Mouse (Mus musculus) erythroblast, embryonic 14.5 days (primary cell): ENCODE measurements around the gene Tenm4.

Experiments
- GATA1 ChIP-seq: IDR thresholded peaks from 2 replicates; pipeline ENCODE4 v1.6.1; 2012; ENCODE audit warnings: low read length, inconsistent platforms, mixed read lengths
- TAL1 ChIP-seq: IDR thresholded peaks from 3 replicates; pipeline ENCODE4 v1.6.1; 2012; ENCODE audit warnings: low read length, inconsistent platforms, mixed read lengths

DNA sequence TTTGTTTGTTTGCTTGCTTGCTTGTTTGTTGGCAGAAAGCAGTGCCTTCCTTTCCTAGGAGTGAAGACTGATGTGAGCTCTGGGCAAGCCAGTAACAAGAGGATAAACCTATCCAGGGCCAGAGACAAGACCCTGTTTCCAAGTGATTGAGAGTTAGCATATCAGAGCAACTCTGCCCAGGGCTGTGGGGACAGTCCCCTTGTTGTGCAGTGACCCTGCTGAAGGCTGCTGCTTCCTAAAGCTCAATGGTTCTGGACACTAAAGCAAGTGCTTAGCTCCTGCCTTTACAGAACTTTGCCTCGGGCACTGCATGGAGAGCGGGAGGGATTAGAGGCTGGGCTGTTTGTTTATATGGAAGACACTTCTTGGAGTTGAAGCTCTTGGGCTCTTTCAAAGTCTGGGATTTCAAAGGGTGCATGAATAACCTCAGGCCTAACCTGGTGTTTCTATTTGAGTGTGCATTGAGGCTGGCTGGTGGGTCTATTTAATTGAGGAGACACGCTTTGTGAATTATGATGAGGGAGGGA is 185.3 kb downstream of the Tenm4 start:
- TF ChIP-seq GATA1 (no peak), TAL1 (no peak)
